Comparison of ENCODE assay signal across 9 mouse cellular contexts in genomic region chr3:146180986-146181385, GRCm38 (mm10). TPM values are rescaled to one million over a fixed set of nuclear protein-coding genes. Genes with fewer than 3 reads are reported as not detected.
A peak's percentile ranks its signal among the peaks of the same experiment; 100 is the strongest.
DNase-seq lines count a peak whose midpoint lies in the region; ATAC-seq and TF ChIP-seq lines count a peak whose summit lies in the region.
"Had no signal": no experiment of that assay in that cellular context is flagged by ENCODE, and none has a peak within 500 bp of the region (broad histone marks: within the 10 kb centered on the region; RNA-seq: fewer than 3 reads in every experiment).

No protein-coding gene starts in this region.

- H3K9me3 ChIP-seq in heart, postnatal 0 days (replicated peaks; ENCODE audit: control insufficient read depth, low read length) = no peaks in the 10 kb centered on the region
- H3K9me3 ChIP-seq: embryonic facial prominence, embryonic 13.5 days had no signal

- no peaks in the 10 kb centered on the region for H3K27me3 ChIP-seq in heart, postnatal 0 days (ENCODE audit: control insufficient read depth, insufficient read depth, low read length)

- H3K4me3 ChIP-seq in heart, postnatal 0 days (ENCODE audit: low read depth, low read length) = no peak overlapping the region
- H3K4me3 ChIP-seq: embryonic facial prominence, embryonic 13.5 days had no signal

- no peak overlapping the region for H3K4me2 ChIP-seq in heart, postnatal 0 days (ENCODE audit: low read depth, low read length)
- H3K4me2 ChIP-seq: embryonic facial prominence, embryonic 13.5 days had no signal

- WGBS in heart, postnatal 0 days = 33% methylated on average over 3 of the region's 3 CpGs

- ATAC-seq in heart, postnatal 0 days (ENCODE audit: insufficient read depth, low read depth) = no peak
- ATAC-seq in erythroid progenitor cell, adult 5-6 weeks (replicated peaks; ENCODE audit: low FRiP score, poor library complexity, severe bottlenecking) = no peak

- no peak for TF ChIP-seq EP300 in heart, postnatal 0 days (IDR thresholded peaks at IDR 0.05; ENCODE audit: low read depth)

- peaks cover 6% of the 10 kb centered on the region; the same call in 1 of the 2 replicates for H3K4me1 ChIP-seq in heart, postnatal 0 days (ENCODE audit: control insufficient read depth, insufficient read depth)
- H3K4me1 ChIP-seq: embryonic facial prominence, embryonic 13.5 days had no signal

- TF ChIP-seq CTCF in heart, postnatal 0 days (IDR thresholded peaks at IDR 0.05; ENCODE audit: low read depth) = peak; percentile 72

- H3K9ac ChIP-seq in heart, postnatal 0 days (replicated peaks; ENCODE audit: low read depth, low read length) = no peak overlapping the region
- H3K9ac ChIP-seq: embryonic facial prominence, embryonic 13.5 days had no signal

- peak; percentile 47 for DNase-seq in heart, postnatal 0 days (ENCODE audit: low spot score)
- no peak for DNase-seq in heart, adult 8-10 months (ENCODE audit: low spot score)
- DNase-seq in urinary bladder, postnatal 25 days (ENCODE audit: low spot score) = peak; percentile 30
- DNase-seq in urinary bladder, postnatal 10 days (ENCODE audit: low spot score) = no peak
- peak; percentile 82 for DNase-seq in embryo, embryonic 10 days (ENCODE audit: low spot score)
- peak; percentile 63 for DNase-seq in left cerebral cortex, postnatal 4 days
- peak; percentile 49 for DNase-seq in ovary, postnatal 36 days (ENCODE audit: low spot score)

- intact Hi-C loops in left cerebral cortex, postnatal 4 days (cut with DNase I) = loop anchor here (10.0 kb wide), 2 partner anchors 324 to 584 kb away; no protein-coding TSS in a partner anchor

- no peaks in the 10 kb centered on the region for H3K36me3 ChIP-seq in heart, postnatal 0 days (replicated peaks; ENCODE audit: control insufficient read depth, insufficient read depth, low read length)
- H3K36me3 ChIP-seq: embryonic facial prominence, embryonic 13.5 days had no signal

- H3K27ac ChIP-seq in heart, postnatal 0 days (ENCODE audit: low read depth) = no peak overlapping the region
- H3K27ac ChIP-seq: embryonic facial prominence, embryonic 13.5 days had no signal

RNA-seq across cellular contexts. Expression of gene Mcoln2, which starts 31.4 kb away (rescaled TPM):
- total RNA-seq in heart, postnatal 0 days (2014; rRNA removed; ENCODE audit: low replicate concordance) = not detected in 2 replicates
- polyA plus RNA-seq in heart, postnatal 0 days (2015; fragmentation: Nextera tagmentation; extraction: Ambion mirVana) = 0.14 and 0.21 TPM in 2 replicates
- under 1 TPM in 3 of 4 experiments, not detected in 1; 0.12 to 0.30 (median 0.17) TPM for total RNA-seq in heart, adult 8-10 months (2022)
- not detected for total RNA-seq in left cerebral cortex, postnatal 4 days (2021)
- total RNA-seq in erythroid progenitor cell, adult 5-6 weeks (2015; ENCODE audit: low replicate concordance) = 1.4 TPM in 1 of 2 replicates, not detected in the other
- total RNA-seq in erythroid progenitor cell, adult 5-6 weeks (2017; ENCODE audit: low replicate concordance) = 1.9 and 6.5 TPM in 2 replicates

RNA-seq across cellular contexts. Expression of gene Lpar3, which starts 39.8 kb away (rescaled TPM):
- 38.9 and 54.8 TPM in 2 replicates for total RNA-seq in heart, postnatal 0 days (2014; rRNA removed; ENCODE audit: low replicate concordance)
- polyA plus RNA-seq in heart, postnatal 0 days (2015; fragmentation: Nextera tagmentation; extraction: Ambion mirVana) = 34.3 and 34.4 TPM in 2 replicates
- under 1 TPM in 1 of 4 experiments, not detected in 3; 0.24 TPM for total RNA-seq in heart, adult 8-10 months (2022)
- total RNA-seq in left cerebral cortex, postnatal 4 days (2021) = under 1 TPM; 0.50 to 0.70 TPM
- total RNA-seq in erythroid progenitor cell, adult 5-6 weeks (2015; ENCODE audit: low replicate concordance) = not detected in 2 replicates
- not detected in 2 replicates for total RNA-seq in erythroid progenitor cell, adult 5-6 weeks (2017; ENCODE audit: low replicate concordance)

Comparison
In these comparisons a context has a peak if more than half of its experiments do, and no peak if none do; other contexts are left out.
1. DNase-seq: peak in heart, postnatal 0 days (single experiment), urinary bladder, postnatal 25 days (single experiment), embryo, embryonic 10 days (single experiment), left cerebral cortex, postnatal 4 days (single experiment) and ovary, postnatal 36 days (single experiment); none in heart, adult 8-10 months (single experiment) and urinary bladder, postnatal 10 days (single experiment).
2. RNA of gene Lpar3, which starts 39.8 kb away (total RNA-seq): 38.9 to 54.8 TPM in heart, postnatal 0 days; 0.50 to 0.70 TPM in left cerebral cortex, postnatal 4 days, 0.24 TPM in heart, adult 8-10 months and not detected in erythroid progenitor cell, adult 5-6 weeks; every median in the first group is over 10 times any median in the second.